Mouse (Mus musculus): ENCODE measurements around the gene Astn2. TPM values are rescaled to one million over a fixed set of nuclear protein-coding genes. Genes with fewer than 3 reads are reported as not detected.
A peak's percentile ranks its signal among the peaks of the same experiment; 100 is the strongest.

The Astn2 gene
- total and polyA plus RNA-seq, 3 experiments, result 0.50 to 0.90 (median 0.78) TPM

DNA sequence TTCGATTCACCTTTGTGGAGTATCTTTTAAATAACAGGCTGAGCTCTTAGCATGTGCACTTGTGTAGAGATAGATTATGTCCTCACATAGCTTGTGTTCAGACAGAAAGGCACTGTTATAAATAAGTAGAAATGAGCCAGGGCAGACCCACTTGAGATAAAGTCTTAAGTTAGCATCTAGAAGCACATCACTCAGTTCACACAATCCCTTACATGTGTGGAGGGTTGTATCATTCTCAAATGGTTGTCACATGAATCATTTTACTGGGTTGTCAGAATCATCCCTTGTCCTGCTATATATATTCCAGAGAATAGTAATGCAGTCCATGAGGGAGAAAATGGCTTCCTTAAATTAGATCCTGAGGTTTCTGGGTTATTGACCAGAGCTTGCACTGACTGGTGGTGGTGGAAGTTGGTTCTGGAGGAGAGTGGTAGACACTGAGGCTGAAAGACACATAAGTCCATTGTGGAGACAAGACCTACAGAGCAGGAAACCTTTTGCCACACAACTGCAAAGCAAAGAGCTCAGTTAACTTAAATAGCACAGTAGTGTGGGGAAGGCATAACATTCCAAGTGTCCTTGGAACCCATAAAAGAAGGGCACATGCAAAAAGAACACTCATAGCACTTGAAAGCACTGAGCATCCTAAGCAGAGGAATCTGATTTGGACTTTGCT is 590.8 kb downstream of the Astn2 start:
- Histone ChIP-seq H3K27me3 (ENCODE audit: control insufficient read depth, insufficient read depth, low read length) (no peaks in the 10 kb centered on the region), H3K79me2 (replicated peaks; ENCODE audit: control insufficient read depth, insufficient read depth, low read length) (no peaks in the 10 kb centered on the region), H3K4me3 (no peak overlapping the region), H3K27ac (peak overlapping the region; percentile 63), H3K4me1 (ENCODE audit: control insufficient read depth, insufficient read depth, low read length) (peaks cover 1% of the 10 kb centered on the region), H3K36me3 (ENCODE audit: control insufficient read depth, insufficient read depth, low read length) (no peaks in the 10 kb centered on the region), H3K9ac (ENCODE audit: low read depth, low read length) (no peak overlapping the region)
- DNase-seq, result no peak
- TF ChIP-seq EP300 (IDR thresholded peaks at IDR 0.05; ENCODE audit: insufficient read depth, low read depth, low read length) (no peak), CTCF (IDR thresholded peaks at IDR 0.05) (no peak), POLR2A (IDR thresholded peaks at IDR 0.05; ENCODE audit: insufficient read depth, low read depth, low read length) (no peak)
- intact Hi-C loops (cut with DNase I), result loop anchor here (10.0 kb wide), 1 partner anchor 211 kb away; no protein-coding TSS in a partner anchor
- WGBS, result 37% methylated on average over 1 of the region's 1 CpGs

DNA sequence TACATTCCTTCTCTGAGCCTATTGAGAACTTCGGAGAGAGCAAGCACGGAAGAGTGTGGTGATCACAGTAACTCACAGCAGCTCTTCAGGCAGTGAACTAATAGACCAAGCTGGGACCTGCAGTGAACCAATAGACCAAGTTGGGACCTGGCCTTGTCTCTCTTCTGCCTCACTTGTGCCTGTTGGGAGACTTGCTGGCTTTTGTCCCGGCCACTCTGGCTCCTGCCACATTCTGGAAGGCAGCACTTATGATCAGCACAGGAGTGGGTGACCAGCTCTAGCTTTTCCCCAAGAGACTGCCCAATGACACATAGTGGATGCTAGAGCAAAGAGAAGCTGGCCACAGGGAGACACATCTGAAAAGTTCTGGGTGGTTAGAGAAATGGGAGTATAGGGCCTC is 597.1 kb downstream of the Astn2 start:
- Histone ChIP-seq H3K9ac (ENCODE audit: low read depth, low read length) (no peak overlapping the region), H3K36me3 (ENCODE audit: control insufficient read depth, insufficient read depth, low read length) (no peaks in the 10 kb centered on the region), H3K4me3 (no peak overlapping the region), H3K27ac (no peak overlapping the region), H3K4me1 (ENCODE audit: control insufficient read depth, insufficient read depth, low read length) (no peaks in the 10 kb centered on the region), H3K27me3 (ENCODE audit: control insufficient read depth, insufficient read depth, low read length) (no peaks in the 10 kb centered on the region), H3K79me2 (replicated peaks; ENCODE audit: control insufficient read depth, insufficient read depth, low read length) (no peaks in the 10 kb centered on the region)
- DNase-seq, result peak in 1 of 2 experiments; percentile 4
- 71% methylated on average over 3 of the region's 3 CpGs for WGBS
- no peak for TF ChIP-seq EP300 (IDR thresholded peaks at IDR 0.05; ENCODE audit: insufficient read depth, low read depth, low read length)
- intact Hi-C loops (cut with DNase I), result no loop called here

DNA sequence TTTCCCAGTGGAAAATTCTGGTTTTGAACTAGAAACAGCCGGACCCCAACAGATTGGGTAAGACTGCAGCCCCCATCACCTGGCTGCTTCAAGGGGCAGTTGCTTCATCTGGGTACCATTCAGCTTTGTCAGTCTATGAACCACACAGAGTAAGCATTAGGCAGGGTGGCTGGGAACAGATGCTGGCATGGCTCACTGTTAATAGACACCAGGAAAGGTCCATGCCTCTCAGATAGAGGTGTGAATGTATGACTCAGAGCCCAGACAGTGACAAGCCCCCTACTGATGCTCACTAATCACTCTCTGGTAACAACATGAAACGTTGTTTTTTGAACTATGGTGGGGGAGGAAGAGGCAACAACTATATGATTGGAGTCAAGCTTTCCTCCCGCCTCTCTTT is 603.2 kb downstream of the Astn2 start:
- 65% methylated on average over 3 of the region's 3 CpGs for WGBS
- intact Hi-C loops (cut with DNase I), result no loop called here
- TF ChIP-seq EP300 (IDR thresholded peaks at IDR 0.05; ENCODE audit: insufficient read depth, low read depth, low read length) (no peak), POLR2A (IDR thresholded peaks at IDR 0.05; ENCODE audit: insufficient read depth, low read depth, low read length) (no peak), CTCF (IDR thresholded peaks at IDR 0.05) (no peak)
- Histone ChIP-seq H3K36me3 (ENCODE audit: control insufficient read depth, insufficient read depth, low read length) (no peaks in the 10 kb centered on the region), H3K27me3 (ENCODE audit: control insufficient read depth, insufficient read depth, low read length) (no peaks in the 10 kb centered on the region), H3K27ac (no peak overlapping the region), H3K9ac (ENCODE audit: low read depth, low read length) (no peak overlapping the region), H3K4me1 (ENCODE audit: control insufficient read depth, insufficient read depth, low read length) (no peaks in the 10 kb centered on the region), H3K79me2 (replicated peaks; ENCODE audit: control insufficient read depth, insufficient read depth, low read length) (no peaks in the 10 kb centered on the region), H3K4me3 (no peak overlapping the region)
- no peak for DNase-seq

DNA sequence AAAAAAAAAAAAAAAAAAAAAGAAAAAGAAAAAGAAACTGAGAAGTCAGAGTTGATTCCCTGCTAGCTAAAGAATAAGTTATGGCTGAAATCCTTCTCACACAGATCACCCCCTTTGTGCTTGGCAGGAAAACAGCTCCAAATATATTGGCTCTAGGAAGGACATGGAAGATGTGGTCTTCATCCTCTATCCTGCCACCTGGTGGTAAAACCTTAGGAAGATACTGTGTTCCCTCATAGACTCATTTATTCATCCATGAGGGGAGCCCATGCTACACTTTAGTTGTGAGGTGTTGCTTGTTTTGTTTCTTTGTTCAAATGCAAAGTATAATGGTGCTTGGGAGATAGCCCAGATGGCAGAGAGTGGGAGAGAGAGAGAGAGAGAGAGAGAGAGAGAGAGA is 613.4 kb downstream of the Astn2 start:
- Histone ChIP-seq H3K27me3 (ENCODE audit: control insufficient read depth, insufficient read depth, low read length) (no peaks in the 10 kb centered on the region), H3K4me1 (ENCODE audit: control insufficient read depth, insufficient read depth, low read length) (no peaks in the 10 kb centered on the region), H3K9ac (ENCODE audit: low read depth, low read length) (no peak overlapping the region), H3K79me2 (replicated peaks; ENCODE audit: control insufficient read depth, insufficient read depth, low read length) (no peaks in the 10 kb centered on the region), H3K4me3 (no peak overlapping the region), H3K27ac (no peak overlapping the region), H3K36me3 (ENCODE audit: control insufficient read depth, insufficient read depth, low read length) (no peaks in the 10 kb centered on the region)
- intact Hi-C loops (cut with DNase I), result loop anchor here (2.0 kb wide), 1 partner anchor 136 kb away; no protein-coding TSS in a partner anchor
- no peak for TF ChIP-seq POLR2A (IDR thresholded peaks at IDR 0.05; ENCODE audit: insufficient read depth, low read depth, low read length)
- TF ChIP-seq CTCF (IDR thresholded peaks at IDR 0.05), result peak; percentile 48
- no peak for TF ChIP-seq EP300 (IDR thresholded peaks at IDR 0.05; ENCODE audit: insufficient read depth, low read depth, low read length)
- DNase-seq, result no peak

DNA sequence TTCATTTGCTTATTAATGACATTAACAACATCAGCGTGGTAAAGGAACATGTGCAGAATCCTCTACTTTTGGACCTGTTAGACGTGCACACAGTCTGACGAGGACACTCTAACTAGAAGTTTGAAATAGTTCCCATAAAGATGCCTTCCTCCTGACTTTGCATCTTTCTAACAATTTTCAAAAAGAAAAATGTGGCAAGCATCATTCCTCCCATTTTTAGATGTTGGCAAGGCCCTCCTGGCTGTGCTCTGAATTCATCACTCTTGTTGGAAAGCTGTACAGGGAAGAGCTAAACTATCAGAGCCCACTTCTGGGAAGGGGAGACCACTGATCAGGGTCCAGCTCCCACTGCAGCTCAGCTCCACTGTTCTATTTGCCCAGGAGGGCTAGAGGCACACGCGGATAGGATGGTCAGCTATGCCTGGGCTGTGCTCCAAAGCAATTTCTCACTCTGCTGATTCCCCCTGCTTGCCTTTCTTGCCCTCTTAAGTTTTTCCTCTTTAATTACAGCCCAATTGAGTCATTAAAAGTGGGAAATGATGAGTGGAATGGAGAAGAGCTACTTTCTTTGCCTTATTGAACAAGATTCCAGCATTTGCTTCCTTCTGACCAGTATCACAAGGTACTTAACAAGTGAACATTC is 630.9 kb downstream of the Astn2 start:
- H3K36me3 ChIP-seq (ENCODE audit: control insufficient read depth, insufficient read depth, low read length), result no peaks in the 10 kb centered on the region
- H3K27me3 ChIP-seq (ENCODE audit: control insufficient read depth, insufficient read depth, low read length), result no peaks in the 10 kb centered on the region
- WGBS, result 80% methylated on average over 5 of the region's 5 CpGs
- DNase-seq, result no peak
- no peak for TF ChIP-seq EP300 (IDR thresholded peaks at IDR 0.05; ENCODE audit: insufficient read depth, low read depth, low read length)
- TF ChIP-seq POLR2A (IDR thresholded peaks at IDR 0.05; ENCODE audit: insufficient read depth, low read depth, low read length), result no peak
- TF ChIP-seq CTCF (IDR thresholded peaks at IDR 0.05), result no peak
- intact Hi-C loops (cut with DNase I), result no loop called here
- H3K4me1 ChIP-seq (ENCODE audit: control insufficient read depth, insufficient read depth, low read length), result no peaks in the 10 kb centered on the region
- no peak overlapping the region for H3K9ac ChIP-seq (ENCODE audit: low read depth, low read length)
- H3K4me3 ChIP-seq, result no peak overlapping the region
- no peaks in the 10 kb centered on the region for H3K79me2 ChIP-seq (replicated peaks; ENCODE audit: control insufficient read depth, insufficient read depth, low read length)
- no peak overlapping the region for H3K27ac ChIP-seq

DNA sequence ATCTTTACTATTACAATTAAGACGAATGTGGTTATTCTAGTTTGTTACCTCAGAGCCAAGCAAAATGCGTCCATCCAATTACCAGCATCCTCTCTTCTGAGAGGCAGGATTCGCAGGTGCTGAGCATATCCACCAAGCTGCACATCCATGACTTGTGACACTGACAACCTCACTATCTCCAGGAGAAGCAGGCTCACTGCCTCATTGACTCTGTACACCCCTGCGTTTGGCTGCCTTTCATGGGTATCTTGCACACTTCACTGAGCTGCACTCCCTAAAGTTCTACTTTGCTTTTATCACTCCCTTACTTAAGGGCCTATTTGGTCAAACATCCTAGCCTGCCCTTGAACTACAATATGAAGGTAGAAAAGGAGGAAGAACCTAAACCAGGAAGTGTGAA is 633.5 kb downstream of the Astn2 start:
- Histone ChIP-seq H3K27me3 (ENCODE audit: control insufficient read depth, insufficient read depth, low read length) (no peaks in the 10 kb centered on the region), H3K9ac (ENCODE audit: low read depth, low read length) (no peak overlapping the region), H3K36me3 (ENCODE audit: control insufficient read depth, insufficient read depth, low read length) (no peaks in the 10 kb centered on the region), H3K4me3 (no peak overlapping the region), H3K79me2 (replicated peaks; ENCODE audit: control insufficient read depth, insufficient read depth, low read length) (no peaks in the 10 kb centered on the region), H3K4me1 (ENCODE audit: control insufficient read depth, insufficient read depth, low read length) (no peaks in the 10 kb centered on the region), H3K27ac (no peak overlapping the region)
- TF ChIP-seq CTCF (IDR thresholded peaks at IDR 0.05) (no peak), EP300 (IDR thresholded peaks at IDR 0.05; ENCODE audit: insufficient read depth, low read depth, low read length) (no peak), POLR2A (IDR thresholded peaks at IDR 0.05; ENCODE audit: insufficient read depth, low read depth, low read length) (no peak)
- WGBS, result 83% methylated on average over 4 of the region's 4 CpGs
- intact Hi-C loops (cut with DNase I), result no loop called here
- DNase-seq, result no peak

Measured in heart, adult 2 months (tissue).